Mouse (Mus musculus) lung, embryonic 14.5 days (tissue): ENCODE measurements around the gene Cxcl9. TPM values are rescaled to one million over a fixed set of nuclear protein-coding genes. Genes with fewer than 3 reads are reported as not detected.

Source experiments
- ATAC-seq: fragments of 200-750 bp; cut with Nextera tagmentation; 2 replicates; pipeline ENCODE4 v1.8.0; 2017; ENCODE audit warnings: mild to moderate bottlenecking, moderate TSS enrichment, moderate library complexity; ENCODE audit not compliant: insufficient read depth
- DNase-seq: peaks from one replicate; pipeline ENCODE4 v3.0.0-alpha.2; 2015
- H3K27ac ChIP-seq: fragments of 300-500 bp; sonication (generic); 2 replicates; pipeline ENCODE4 v1.5.1; 2014; ENCODE audit warnings: low read depth, mild to moderate bottlenecking, moderate library complexity
- H3K27me3 ChIP-seq: fragments of 300-500 bp; sonication (generic); 2 replicates; pipeline ENCODE4 v1.6.1; 2014; ENCODE audit warnings: low read length, control low read depth; ENCODE audit not compliant: insufficient read depth
- H3K36me3 ChIP-seq: fragments of 300-500 bp; sonication (generic); 2 replicates; pipeline ENCODE4 v1.6.1; 2014; ENCODE audit warnings: control low read depth; ENCODE audit not compliant: insufficient read depth
- H3K4me1 ChIP-seq: fragments of 300-500 bp; sonication (generic); 2 replicates; pipeline ENCODE4 v1.6.1; 2014; ENCODE audit warnings: antibody characterized with exemption, control low read depth; ENCODE audit not compliant: insufficient read depth
- H3K4me2 ChIP-seq: fragments of 300-500 bp; sonication (generic); 2 replicates; pipeline ENCODE4 v1.6.1; 2014; ENCODE audit warnings: mild to moderate bottlenecking
- H3K4me3 ChIP-seq: fragments of 300-500 bp; sonication (generic); 2 replicates; pipeline ENCODE4 v1.5.1; 2014; ENCODE audit warnings: low read depth, low read length
- H3K9ac ChIP-seq: fragments of 300-500 bp; sonication (generic); 2 replicates; pipeline ENCODE4 v1.6.1; 2014
- H3K9me3 ChIP-seq: fragments of 300-500 bp; sonication (generic); 2 replicates; pipeline ENCODE4 v1.6.1; 2016; ENCODE audit warnings: low read depth, low read length, control low read depth
- CTCF ChIP-seq: IDR thresholded peaks from 2 replicates; pipeline ENCODE4 v1.5.1; 2016; ENCODE audit warnings: antibody characterized with exemption, low read depth
- WGBS: fragments of 180-500 bp; shearing (Covaris S2); extraction: QIAGEN DNeasy Blood & Tissue Kit; methylation state at CpG from one replicate; pipeline ENCODE4 v1.1.7; 2014; 5-methylcytosine and 5-hydroxymethylcytosine counted together
- polyA plus RNA-seq: library from polyadenylated mRNA; unstranded; fragments of >200 nt; fragmentation: Nextera tagmentation; extraction: Ambion mirVana; gene quantifications from 2 replicates; pipeline ENCODE4 v1.2.1, GENCODE M21; 2014

The Cxcl9 gene
- 0.43 TPM in 1 of 2 replicates, not detected in the other for polyA plus RNA-seq

DNA sequence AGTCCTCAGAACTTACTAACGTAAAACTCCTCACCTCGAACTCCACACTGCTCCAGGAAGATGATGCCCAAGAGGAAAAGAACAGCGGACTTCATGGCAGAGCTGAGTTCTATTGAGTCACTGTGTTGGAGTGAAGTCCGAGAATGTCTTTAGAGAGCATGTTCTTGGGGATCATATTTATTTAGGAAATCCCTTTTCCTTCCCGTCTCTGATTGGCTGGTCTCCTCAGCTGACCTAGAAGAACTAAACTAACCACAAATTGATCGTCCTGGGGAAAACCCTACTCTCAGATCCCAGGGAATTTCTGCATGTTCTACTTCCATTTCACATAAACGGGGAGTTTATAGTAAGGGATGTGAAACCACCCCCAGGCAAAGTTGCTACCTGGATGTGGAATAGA lies at the start of gene Cxcl9:
Gene Cxcl9, minus strand, starts transcription at position 151 of the 400 bp plus-strand sequence.
- Histone ChIP-seq H3K36me3 (no peaks in the 10 kb centered on the region), H3K27me3 (no peaks in the 10 kb centered on the region), H3K9ac (no peak within 1 kb of the TSS), H3K4me2 (no peak within 1 kb of the TSS), H3K9me3 (no peaks in the 10 kb centered on the region), H3K27ac (no peak within 1 kb of the TSS), H3K4me1 (peaks cover 10% of the 10 kb centered on the region; the same call in 1 of the 2 replicates), H3K4me3 (no peak within 1 kb of the TSS)
- DNase-seq (no peak), ATAC-seq (no peak)
- WGBS, result 79% methylated on average over 7 of the region's 7 CpGs
- TF ChIP-seq CTCF, result no peak

DNA sequence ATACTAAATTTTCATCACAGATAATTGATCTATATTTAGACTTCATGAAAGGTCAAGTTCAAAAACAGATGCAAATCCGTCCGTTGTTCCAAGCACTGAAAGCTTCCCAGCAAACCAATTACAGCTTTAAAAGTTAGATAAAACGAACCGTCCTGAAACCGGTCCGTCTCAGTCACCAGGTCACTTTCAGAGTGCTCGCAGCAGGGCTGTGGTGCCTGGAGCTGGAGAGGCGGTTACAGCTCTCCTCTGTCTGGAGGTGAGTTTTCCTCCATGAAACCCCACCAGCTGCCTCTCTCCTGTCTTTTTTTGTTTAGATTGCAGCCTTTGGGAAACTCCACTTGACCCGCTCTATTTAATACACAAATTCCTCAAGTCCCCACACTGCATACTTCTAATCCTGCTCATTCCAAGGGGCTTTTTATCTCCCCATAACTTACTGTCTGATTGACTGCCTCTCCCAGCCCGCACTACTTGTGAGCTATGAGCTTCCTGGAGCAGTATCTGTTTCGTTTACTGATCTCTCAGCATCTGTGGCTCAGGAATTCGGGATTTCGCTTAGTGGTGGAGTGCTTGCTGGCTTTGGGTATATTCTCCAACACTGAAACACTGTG lies 49.0 kb upstream of the Cxcl9 start:
- no peak for DNase-seq
- WGBS, result 12% methylated on average over 13 of the region's 13 CpGs

DNA sequence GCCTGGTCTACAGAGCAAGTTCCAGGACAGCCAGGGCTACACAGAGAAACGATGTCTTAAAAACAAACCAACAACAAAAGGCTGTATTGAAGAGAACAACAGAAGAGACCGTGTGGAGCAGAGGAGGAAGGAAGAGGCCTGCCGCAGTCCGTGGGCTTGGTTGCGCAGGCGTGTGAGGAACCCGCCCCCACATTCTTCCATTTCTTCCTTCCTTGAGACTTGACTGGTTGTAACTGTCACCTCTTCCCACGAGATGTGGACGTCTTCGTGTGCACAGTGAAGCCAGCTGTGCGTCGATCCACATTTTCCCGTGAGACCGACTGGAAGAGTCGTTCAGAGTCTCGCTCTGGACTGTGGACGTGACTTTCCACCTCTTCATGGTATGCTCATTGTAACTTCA lies 47.5 kb upstream of the Cxcl9 start:
- no peak for ATAC-seq
- no peaks in the 10 kb centered on the region for H3K9me3 ChIP-seq
- H3K27me3 ChIP-seq, result no peaks in the 10 kb centered on the region
- H3K4me1 ChIP-seq, result no peaks in the 10 kb centered on the region
- no peak overlapping the region for H3K9ac ChIP-seq
- DNase-seq, result no peak
- no peak overlapping the region for H3K4me3 ChIP-seq
- H3K36me3 ChIP-seq, result no peaks in the 10 kb centered on the region
- no peak overlapping the region for H3K4me2 ChIP-seq
- 75% methylated on average over 17 of the region's 17 CpGs for WGBS
- no peak for TF ChIP-seq CTCF
- no peak overlapping the region for H3K27ac ChIP-seq

More for the DNA sequence above, 49.0 kb upstream of the Cxcl9 start:
- Histone ChIP-seq H3K27ac (no peak overlapping the region), H3K9ac (no peak overlapping the region), H3K36me3 (no peaks in the 10 kb centered on the region), H3K4me3 (no peak overlapping the region), H3K4me1 (no peaks in the 10 kb centered on the region), H3K27me3 (no peaks in the 10 kb centered on the region), H3K4me2 (no peak overlapping the region), H3K9me3 (no peaks in the 10 kb centered on the region)
- TF ChIP-seq CTCF, result no peak
- ATAC-seq, result no peak

DNA sequence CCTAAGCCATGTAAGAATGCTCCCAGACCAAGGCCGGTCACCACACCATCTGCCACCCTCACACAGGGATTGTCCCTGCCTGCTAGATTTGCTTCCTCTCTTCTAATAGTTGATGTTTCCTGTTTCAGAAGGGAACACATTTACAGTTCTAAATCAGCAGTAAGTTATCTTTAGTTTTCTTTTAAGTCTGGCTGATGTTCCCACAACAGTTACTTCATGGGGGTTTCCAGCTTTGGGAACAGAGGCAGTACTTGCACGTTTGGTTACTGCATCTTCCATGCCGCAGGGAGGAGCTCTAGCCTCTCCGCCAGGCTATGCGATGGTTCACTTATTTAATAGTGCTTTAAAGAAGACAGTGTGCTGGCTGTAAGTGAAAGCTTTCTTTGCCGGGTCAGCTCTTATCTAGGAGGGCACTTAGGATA lies 46.9 kb upstream of the Cxcl9 start:
- Histone ChIP-seq H3K27ac (no peak overlapping the region), H3K9me3 (no peaks in the 10 kb centered on the region), H3K4me2 (no peak overlapping the region), H3K4me3 (no peak overlapping the region), H3K27me3 (no peaks in the 10 kb centered on the region), H3K4me1 (no peaks in the 10 kb centered on the region), H3K36me3 (no peaks in the 10 kb centered on the region), H3K9ac (no peak overlapping the region)
- peak; percentile 21 for TF ChIP-seq CTCF
- 40% methylated on average over 6 of the region's 6 CpGs for WGBS
- ATAC-seq (peak; percentile 58; the same call in 1 of the 2 replicates), DNase-seq (peak; percentile 56)

DNA sequence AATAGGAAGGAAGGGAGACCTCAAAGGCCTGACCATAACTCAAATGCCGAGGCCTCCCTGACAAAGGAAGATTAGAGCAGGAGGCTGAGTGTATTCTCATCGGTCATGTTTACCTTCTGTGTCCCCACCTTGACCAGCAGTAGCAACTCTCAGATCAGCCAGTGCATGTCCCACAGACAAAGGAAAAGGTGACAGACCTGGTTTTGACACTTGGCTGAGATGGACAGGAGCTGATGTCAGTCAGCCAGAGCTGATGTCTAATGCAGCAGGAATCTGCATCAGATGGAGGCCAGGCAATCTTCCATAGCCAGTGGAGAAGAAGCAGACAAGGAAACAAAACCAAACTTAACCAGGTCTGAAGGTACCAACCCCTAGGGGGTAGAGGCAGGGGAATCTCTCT lies 44.7 kb upstream of the Cxcl9 start:
- TF ChIP-seq CTCF, result no peak
- Histone ChIP-seq H3K4me3 (no peak overlapping the region), H3K27ac (no peak overlapping the region), H3K27me3 (no peaks in the 10 kb centered on the region), H3K4me2 (no peak overlapping the region), H3K9me3 (no peaks in the 10 kb centered on the region), H3K4me1 (no peaks in the 10 kb centered on the region), H3K36me3 (no peaks in the 10 kb centered on the region), H3K9ac (no peak overlapping the region)
- WGBS, result 23% methylated on average over 2 of the region's 2 CpGs
- ATAC-seq (no peak), DNase-seq (no peak)

DNA sequence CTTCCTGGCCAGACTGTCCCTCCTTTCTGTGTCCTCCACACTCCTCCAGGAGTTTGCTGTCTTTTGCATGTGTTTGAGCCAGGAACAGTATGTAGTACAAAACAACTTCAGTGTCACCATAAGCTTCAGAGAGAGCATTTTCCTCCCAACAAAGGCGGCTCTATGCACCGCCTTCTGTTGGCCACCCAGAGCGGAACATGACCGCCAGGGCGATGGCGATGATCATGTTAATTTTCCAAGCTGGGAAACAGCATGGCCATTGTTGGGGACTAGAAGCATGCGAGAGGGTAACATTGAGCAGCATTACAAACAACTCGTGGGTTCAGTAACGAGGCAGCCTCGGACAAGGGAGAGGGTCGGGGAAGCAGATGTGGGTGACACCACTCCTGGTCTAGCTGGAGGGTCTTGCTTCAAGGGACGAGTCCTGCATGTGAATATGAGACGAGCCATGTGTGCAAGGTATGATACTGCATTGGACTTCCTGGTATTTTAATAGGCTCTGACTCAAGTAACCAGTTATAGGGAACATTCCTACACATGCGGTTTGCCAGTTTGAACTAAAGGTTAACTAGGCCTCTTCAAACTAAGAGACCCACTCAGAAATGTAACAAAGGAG lies 43.6 kb upstream of the Cxcl9 start:
- H3K4me1 ChIP-seq, result no peaks in the 10 kb centered on the region
- no peaks in the 10 kb centered on the region for H3K9me3 ChIP-seq
- H3K9ac ChIP-seq, result no peak overlapping the region
- no peak overlapping the region for H3K4me3 ChIP-seq
- no peak overlapping the region for H3K27ac ChIP-seq
- H3K27me3 ChIP-seq, result no peaks in the 10 kb centered on the region
- H3K4me2 ChIP-seq, result no peak overlapping the region
- WGBS, result 83% methylated on average over 14 of the region's 14 CpGs
- no peak for TF ChIP-seq CTCF
- no peak for DNase-seq
- H3K36me3 ChIP-seq, result no peaks in the 10 kb centered on the region
- no peak for ATAC-seq

DNA sequence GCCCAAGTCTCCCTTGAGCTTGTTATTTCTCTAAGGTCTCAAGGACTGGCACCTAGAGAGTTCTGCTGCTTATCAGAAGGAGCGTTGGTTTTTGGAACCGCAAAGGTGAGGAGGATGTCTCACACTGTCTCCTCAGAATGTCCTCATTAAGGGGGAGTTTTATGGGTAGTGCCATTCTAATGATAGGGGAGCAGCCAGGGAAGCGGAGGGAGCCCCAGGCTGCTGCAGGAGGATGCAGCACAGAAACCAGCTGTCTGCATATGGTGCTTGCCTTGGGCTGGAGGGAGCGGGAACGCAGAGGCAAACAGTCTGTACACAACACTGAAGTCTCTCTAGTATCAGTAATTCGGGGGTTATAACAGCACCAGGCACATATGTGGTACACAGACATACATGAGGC lies 43.0 kb upstream of the Cxcl9 start:
- ATAC-seq (no peak), DNase-seq (no peak)
- TF ChIP-seq CTCF, result no peak
- WGBS, result 74% methylated on average over 6 of the region's 6 CpGs
- H3K4me3 ChIP-seq, result no peak overlapping the region
- H3K27me3 ChIP-seq, result no peaks in the 10 kb centered on the region
- H3K4me2 ChIP-seq, result no peak overlapping the region
- H3K9ac ChIP-seq, result no peak overlapping the region
- H3K9me3 ChIP-seq, result no peaks in the 10 kb centered on the region
- H3K36me3 ChIP-seq, result no peaks in the 10 kb centered on the region
- H3K27ac ChIP-seq, result no peak overlapping the region
- no peaks in the 10 kb centered on the region for H3K4me1 ChIP-seq
